Mouse (Mus musculus): ENCODE measurements around the gene Fbxl2.
A peak's percentile ranks its signal among the peaks of the same experiment; 100 is the strongest.

Gene Fbxl2

GRCm38 (mm10) chr9:114016402-114016801, 29.6 kb downstream of the Fbxl2 start:
- DNase-seq: no peak

- no peak for DNase-seq
These were observed 30.3 kb downstream of the Fbxl2 start for GRCm38 (mm10) chr9:114015724-114016123.

DNA sequence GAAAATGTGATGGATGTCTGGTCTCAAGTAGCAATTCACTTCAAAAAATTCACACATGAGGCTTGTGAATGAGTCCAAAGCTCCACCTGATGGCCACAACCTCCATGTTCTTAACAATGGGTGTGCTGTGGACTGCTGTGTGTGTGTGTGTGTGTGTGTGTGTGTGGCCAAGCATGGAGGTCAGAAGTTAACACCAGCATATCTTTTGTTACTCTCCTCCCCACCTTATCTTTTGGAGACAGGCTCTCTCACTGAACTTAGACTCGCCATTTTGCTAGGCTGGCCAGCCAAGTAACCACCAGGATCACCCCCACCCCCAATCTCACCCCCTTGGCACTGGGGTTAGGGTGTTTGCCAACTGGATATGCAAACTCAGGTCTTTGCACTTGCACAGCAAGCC, 32.0 kb downstream of the Fbxl2 start:
- DNase-seq: no peak

- DNase-seq: no peak
These were observed 34.8 kb downstream of the Fbxl2 start for GRCm38 (mm10) chr9:114011203-114011602.

- no peak for DNase-seq
These were observed 36.5 kb downstream of the Fbxl2 start for GRCm38 (mm10) chr9:114009526-114009925.

GRCm38 (mm10) chr9:114007850-114008350, 38.1 kb downstream of the Fbxl2 start:
- DNase-seq: no peak

- no peak for DNase-seq
These were observed 39.2 kb downstream of the Fbxl2 start for GRCm38 (mm10) chr9:114006801-114007200.

GRCm38 (mm10) chr9:113998311-113998710, 47.7 kb downstream of the Fbxl2 start:
- DNase-seq: no peak

GRCm38 (mm10) chr9:113992810-113993209, 53.2 kb downstream of the Fbxl2 start:
- DNase-seq: no peak

DNA sequence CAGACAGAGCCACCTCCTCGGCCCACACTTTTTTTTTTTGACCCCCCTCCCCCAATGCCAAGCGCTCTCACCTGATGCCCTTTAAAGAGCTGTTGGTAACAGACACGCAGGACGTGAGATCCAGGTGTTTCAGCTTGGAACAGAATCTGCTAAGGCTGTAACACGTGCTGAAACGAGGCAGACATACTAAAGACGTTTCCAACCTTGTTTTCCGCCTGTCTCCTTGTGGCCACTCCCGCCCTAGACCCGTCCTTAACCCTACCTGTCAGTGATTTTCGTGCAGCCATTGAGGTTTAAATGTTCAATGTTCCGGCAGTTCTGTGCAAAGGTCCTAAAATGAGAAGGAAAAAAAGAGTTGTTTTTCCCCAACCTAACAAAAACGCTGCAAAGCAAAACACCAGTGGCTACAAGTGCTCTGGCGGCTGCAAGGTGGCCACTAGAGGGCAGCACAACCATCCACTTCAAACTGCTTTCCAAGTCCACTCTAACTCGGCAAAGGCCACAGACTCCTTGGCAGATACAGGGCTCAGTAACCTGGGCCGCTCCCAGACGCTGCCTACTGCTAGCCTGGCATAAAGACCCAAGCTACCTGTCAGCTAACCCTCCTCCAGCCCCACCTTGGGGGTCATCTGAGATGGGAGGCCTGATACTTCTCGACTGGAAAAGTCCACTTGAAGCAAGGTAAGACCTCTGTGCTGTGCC, 55.3 kb downstream of the Fbxl2 start:
- peak; percentile 68 for DNase-seq

DNA sequence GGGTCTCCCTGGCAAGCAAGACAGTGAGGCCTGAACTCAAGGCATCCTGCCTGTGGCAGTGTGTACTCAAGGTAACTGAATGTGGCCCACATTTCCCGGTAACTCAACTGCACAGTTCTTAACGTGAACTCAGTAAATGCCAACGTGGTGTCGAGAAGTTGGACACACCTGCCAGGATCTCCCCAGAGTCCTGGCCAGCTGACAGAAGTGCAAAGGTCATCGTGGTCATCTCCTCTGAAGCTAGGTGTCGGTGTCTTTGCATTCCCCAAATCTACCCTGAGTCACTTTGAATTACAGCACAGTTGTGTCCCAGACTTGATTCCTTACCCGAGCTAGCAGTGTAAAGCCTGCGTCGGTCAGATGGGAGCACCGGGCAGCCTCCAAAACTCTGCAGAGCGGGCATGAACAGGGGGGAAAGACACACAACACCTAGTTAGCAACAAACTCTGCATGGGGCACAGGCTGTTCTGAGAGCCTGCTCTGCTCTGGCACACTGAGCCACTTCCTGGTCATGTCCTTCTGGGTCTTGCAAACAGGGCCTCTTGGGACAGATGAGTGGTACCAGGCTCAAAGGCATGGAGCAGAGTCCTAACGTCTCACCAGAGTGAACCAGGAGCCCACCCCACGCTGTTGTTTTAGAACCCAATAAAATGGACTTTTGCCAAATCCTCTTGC, 60.9 kb downstream of the Fbxl2 start:
- DNase-seq: no peak

GRCm38 (mm10) chr9:113982883-113983670, 62.9 kb downstream of the Fbxl2 start:
- no peak for DNase-seq

GRCm38 (mm10) chr9:113982451-113982850, 63.5 kb downstream of the Fbxl2 start:
- DNase-seq: no peak

DNA sequence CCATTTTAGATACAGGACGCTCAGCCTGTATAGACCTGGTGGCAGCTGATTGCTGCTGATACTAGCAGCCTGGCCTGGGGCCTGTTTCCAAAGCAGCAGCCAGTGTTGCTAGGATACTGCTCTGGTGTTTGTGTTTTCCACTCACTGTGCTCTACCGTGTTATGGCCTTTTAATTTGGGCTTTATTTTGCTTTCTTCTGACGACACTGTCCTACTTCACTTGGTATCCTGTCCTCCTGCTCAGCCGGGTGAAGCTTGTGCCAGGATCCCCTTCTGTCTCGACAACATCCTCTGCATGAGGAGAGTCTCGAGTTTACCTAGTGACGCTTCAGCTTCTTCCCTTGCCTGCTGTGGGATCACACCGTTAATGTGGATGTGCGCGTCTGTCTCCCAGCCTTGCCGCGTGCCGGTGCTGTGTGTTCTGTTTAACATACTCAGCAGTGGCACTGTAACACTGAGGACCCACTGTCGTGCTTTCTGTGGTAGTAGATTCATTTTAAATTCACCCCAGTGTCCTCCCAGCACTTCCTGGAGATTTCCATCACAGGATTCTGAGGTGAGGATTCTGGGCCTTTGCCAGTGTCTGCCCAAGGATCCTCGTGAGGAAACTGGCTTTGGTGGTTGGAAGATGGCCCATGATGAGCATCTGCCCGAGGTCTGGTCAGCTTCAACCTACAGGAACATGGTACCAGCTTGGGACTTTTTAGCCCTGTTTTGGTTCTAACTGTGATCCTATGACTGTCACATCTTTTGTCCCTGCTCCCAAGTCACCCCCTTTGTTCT, 64.7 kb downstream of the Fbxl2 start:
- peak; percentile 70 for DNase-seq

DNA sequence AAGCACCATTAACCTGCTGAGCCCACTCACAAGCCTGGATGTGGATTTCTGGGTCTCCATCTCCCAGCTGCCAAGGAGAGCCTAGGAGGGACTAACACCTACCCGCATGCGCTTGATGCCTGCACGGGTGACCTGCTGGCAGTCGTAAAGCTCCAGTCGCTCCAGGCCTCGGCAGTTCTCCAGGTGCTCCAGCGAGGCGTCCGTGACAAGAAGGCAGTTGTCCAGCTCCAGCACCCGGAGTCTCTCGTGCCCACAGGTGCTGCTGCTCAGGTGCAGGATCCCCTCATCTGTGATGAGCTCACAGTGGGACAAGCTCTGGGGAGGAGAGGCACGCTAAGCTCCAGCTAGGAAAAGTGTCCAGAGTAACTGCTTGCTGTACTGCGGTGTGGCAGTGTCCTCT, 66.6 kb downstream of the Fbxl2 start:
- DNase-seq: no peak

GRCm38 (mm10) chr9:113978656-113979055, 67.3 kb downstream of the Fbxl2 start:
- DNase-seq: no peak

DNA sequence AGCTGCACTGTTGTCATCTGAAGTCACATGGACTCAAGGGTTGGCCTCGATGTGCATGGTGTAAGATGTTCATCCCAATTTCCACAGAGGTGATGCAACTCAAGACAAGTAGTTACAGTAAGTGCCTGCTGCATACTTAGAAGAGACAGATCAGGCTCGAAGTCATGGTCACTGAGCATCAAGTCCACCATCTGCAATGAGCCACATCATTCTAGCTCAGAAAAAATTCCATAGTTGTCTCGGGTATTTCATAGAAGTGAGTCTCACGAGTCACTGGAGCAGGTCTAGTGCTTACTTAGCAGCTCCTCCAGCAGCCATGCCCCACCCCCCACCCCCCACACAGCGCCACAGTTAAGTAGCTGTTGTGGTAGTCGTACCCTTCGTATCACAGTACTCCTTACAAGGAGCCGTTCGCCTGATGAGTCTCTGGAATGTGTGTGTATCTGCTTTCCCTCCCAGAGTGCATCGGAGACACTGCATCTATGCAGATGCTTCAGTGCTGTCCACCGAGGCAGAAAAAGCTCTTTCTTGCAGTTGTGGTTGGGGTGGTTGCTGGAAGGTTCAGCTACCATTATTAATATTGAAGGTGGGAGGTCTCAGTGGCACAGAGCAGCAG, 68.7 kb downstream of the Fbxl2 start:
- no peak for DNase-seq

DNA sequence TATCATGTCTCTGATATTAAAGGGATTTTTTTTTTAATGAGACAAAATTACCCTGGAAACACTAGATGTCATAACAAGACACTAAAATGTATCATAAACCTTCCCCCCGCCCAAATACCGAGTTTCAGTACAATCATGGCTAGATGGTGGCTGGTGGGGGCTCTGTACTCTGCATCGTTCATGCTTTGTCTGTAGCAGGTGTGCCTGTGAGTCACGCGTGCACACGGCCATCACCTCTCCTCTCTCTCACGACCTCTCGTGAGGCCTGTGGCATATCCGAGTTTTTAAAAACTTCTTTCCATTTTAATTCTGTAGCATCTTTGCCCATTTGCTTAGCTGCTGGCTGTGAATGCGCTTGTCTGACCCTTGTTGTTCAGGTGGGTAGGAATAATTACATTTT, 69.7 kb downstream of the Fbxl2 start:
- no peak for DNase-seq

DNA sequence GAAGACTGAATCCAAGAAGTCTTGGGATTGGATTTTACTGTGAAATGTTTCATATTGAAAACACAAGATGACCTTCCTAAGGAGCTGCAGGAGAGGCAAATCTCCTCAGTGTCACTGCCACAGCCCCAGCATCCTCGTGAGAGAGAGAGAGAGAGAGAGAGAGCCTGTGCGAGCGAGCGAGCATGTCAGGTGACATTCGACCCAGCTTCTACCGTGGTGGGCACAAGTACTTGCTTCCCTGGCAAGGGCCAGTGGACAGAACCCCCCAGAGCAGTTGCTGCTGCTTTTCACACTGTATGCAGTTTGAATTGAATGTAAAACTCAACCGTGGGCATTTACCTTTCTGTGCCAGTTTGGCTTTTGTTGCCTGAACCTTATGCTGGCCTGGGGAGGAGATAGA, 70.5 kb downstream of the Fbxl2 start:
- DNase-seq: no peak

DNA sequence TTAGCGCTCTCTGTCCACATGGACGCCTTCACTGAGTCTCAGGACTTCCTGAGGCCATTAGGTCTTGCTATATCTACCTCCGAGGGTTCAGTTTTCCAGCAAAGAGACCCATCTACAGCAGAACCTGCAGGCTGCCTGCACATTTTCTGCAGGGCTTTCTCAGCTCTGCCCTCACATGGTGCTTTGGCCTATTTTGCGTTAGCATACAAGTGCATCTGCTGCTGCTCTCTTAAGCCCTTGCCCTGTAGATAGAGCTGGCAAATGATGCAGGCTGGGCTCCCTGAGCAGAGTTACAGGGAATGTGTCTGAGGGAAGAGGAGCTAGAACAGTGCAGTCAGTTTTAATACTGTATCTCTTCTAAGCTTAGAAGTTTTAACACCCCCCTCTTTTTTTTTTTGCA, 71.0 kb downstream of the Fbxl2 start:
- no peak for DNase-seq

DNA sequence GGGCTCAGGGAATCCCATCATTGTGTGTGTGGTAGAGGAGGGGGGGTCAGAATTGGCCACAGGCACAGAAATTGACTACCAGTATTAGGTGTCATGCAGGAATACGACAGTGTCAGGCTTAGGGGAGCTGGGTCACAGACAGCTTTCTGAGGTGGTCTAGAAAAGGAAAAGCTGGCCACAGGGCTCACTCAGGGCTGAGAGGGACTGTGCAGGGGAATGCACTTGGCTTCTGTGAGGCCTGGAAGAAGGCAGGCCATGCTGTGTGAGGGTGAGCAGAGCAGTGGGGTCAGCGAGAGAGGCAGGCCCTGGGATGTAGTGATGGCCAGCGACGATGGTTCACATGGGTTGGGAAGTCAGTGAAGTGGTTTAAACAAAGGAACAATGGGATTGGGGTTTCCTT, 72.1 kb downstream of the Fbxl2 start:
- DNase-seq: no peak

DNA sequence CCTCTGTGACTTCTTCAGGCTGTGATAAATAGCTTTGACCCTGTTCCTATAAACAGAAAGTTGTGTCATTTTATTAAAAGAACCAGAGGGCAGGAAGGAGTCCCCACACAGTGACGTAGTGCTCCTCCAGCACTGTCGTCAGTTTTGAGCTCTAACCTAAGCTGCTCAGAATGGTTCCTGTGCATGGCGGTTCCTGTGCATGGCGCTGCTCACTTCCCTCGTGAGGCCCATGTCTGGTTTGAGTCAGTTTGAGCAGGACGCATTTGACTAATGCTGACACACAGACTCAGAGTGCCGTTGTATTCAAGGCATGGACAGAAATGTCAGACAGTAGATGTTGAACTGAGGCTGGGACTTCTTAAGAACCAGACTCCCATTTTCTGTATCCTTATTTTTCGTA, 74.4 kb downstream of the Fbxl2 start:
- DNase-seq: no peak
